Mouse (Mus musculus): ENCODE data around the gene Dnaja3. TPM values are rescaled to one million over a fixed set of nuclear protein-coding genes. Genes with fewer than 3 reads are reported as not detected.

Dnaja3 gene
- polyA plus RNA-seq, 1 experiment from 2014 or later: 65.5 TPM

- no peaks in the 10 kb centered on the region for H3K27me3 ChIP-seq (replicated peaks)
- H3K4me1 ChIP-seq: peaks cover 70% of the 10 kb centered on the region
- H3K36me3 ChIP-seq (replicated peaks): no peaks in the 10 kb centered on the region
- no peak overlapping the region for H3K4me3 ChIP-seq
- 14% methylated on average over 6 of the region's 6 CpGs for WGBS
- H3K4me2 ChIP-seq: no peak overlapping the region
- H3K9ac ChIP-seq: no peak overlapping the region
- no peak for ATAC-seq (replicated peaks)
- H3K27ac ChIP-seq: 0 out of 2 replicates have a peak overlapping the region, but pooled peaks have one; percentile 4
- H3K9me3 ChIP-seq: no peaks in the 10 kb centered on the region
Observed at GRCm38 (mm10) chr16:4598891-4599543, 40.8 kb upstream of the Dnaja3 start.

- Histone ChIP-seq H3K27ac (no peak overlapping the region), H3K4me2 (no peak overlapping the region), H3K9me3 (no peaks in the 10 kb centered on the region), H3K36me3 (replicated peaks) (no peaks in the 10 kb centered on the region), H3K27me3 (replicated peaks) (no peaks in the 10 kb centered on the region), H3K9ac (no peak overlapping the region), H3K4me3 (no peak overlapping the region), H3K4me1 (peaks cover 71% of the 10 kb centered on the region)
- 79% methylated on average over 3 of the region's 3 CpGs for WGBS
- ATAC-seq (replicated peaks): no peak
Observed at GRCm38 (mm10) chr16:4599616-4600015, 40.2 kb upstream of the Dnaja3 start.

GRCm38 (mm10) chr16:4600701-4601310 is 39.0 kb upstream of the Dnaja3 start:
- 84% methylated on average over 9 of the region's 9 CpGs for WGBS
- no peak overlapping the region for H3K9ac ChIP-seq
- H3K9me3 ChIP-seq: no peaks in the 10 kb centered on the region
- ATAC-seq (replicated peaks): no peak
- H3K4me2 ChIP-seq: no peak overlapping the region
- H3K4me3 ChIP-seq: no peak overlapping the region
- no peaks in the 10 kb centered on the region for H3K27me3 ChIP-seq (replicated peaks)
- H3K4me1 ChIP-seq: peaks cover 75% of the 10 kb centered on the region
- no peak overlapping the region for H3K27ac ChIP-seq
- H3K36me3 ChIP-seq (replicated peaks): no peaks in the 10 kb centered on the region

GRCm38 (mm10) chr16:4602189-4602588 is 37.6 kb upstream of the Dnaja3 start:
- WGBS: 26% methylated on average over 3 of the region's 3 CpGs
- H3K4me3 ChIP-seq: no peak overlapping the region
- ATAC-seq (replicated peaks): no peak
- H3K4me1 ChIP-seq: peaks cover 75% of the 10 kb centered on the region
- no peaks in the 10 kb centered on the region for H3K9me3 ChIP-seq
- no peaks in the 10 kb centered on the region for H3K36me3 ChIP-seq (replicated peaks)
- H3K27ac ChIP-seq: no peak overlapping the region
- no peaks in the 10 kb centered on the region for H3K27me3 ChIP-seq (replicated peaks)
- no peak overlapping the region for H3K9ac ChIP-seq
- no peak overlapping the region for H3K4me2 ChIP-seq

- H3K4me3 ChIP-seq: no peak overlapping the region
- ATAC-seq (replicated peaks): no peak
- no peaks in the 10 kb centered on the region for H3K36me3 ChIP-seq (replicated peaks)
- no peak overlapping the region for H3K9ac ChIP-seq
- no peaks in the 10 kb centered on the region for H3K9me3 ChIP-seq
- 0 out of 2 replicates have a peak overlapping the region, but pooled peaks have one; percentile 11 for H3K27ac ChIP-seq
- H3K4me2 ChIP-seq: no peak overlapping the region
- peaks cover 74% of the 10 kb centered on the region for H3K4me1 ChIP-seq
- no peaks in the 10 kb centered on the region for H3K27me3 ChIP-seq (replicated peaks)
- WGBS: 30% methylated on average over 7 of the region's 7 CpGs
Observed at GRCm38 (mm10) chr16:4602766-4603452, 36.9 kb upstream of the Dnaja3 start.

GRCm38 (mm10) chr16:4603453-4603837 is 36.3 kb upstream of the Dnaja3 start:
- Histone ChIP-seq H3K36me3 (replicated peaks) (no peaks in the 10 kb centered on the region), H3K27me3 (replicated peaks) (no peaks in the 10 kb centered on the region), H3K27ac (no peak overlapping the region), H3K9me3 (no peaks in the 10 kb centered on the region), H3K4me2 (no peak overlapping the region), H3K9ac (no peak overlapping the region), H3K4me1 (peaks cover 70% of the 10 kb centered on the region), H3K4me3 (no peak overlapping the region)
- 64% methylated on average over 1 of the region's 1 CpGs for WGBS
- no peak for ATAC-seq (replicated peaks)

- Histone ChIP-seq H3K36me3 (replicated peaks) (peaks cover 5% of the 10 kb centered on the region; the same call in 1 of the 2 replicates), H3K4me2 (no peak overlapping the region), H3K4me3 (no peak overlapping the region), H3K27me3 (replicated peaks) (no peaks in the 10 kb centered on the region), H3K4me1 (peaks cover 62% of the 10 kb centered on the region), H3K9me3 (no peaks in the 10 kb centered on the region), H3K9ac (no peak overlapping the region), H3K27ac (no peak overlapping the region)
- no peak for ATAC-seq (replicated peaks)
- WGBS: 71% methylated on average over 11 of the region's 11 CpGs
Observed at GRCm38 (mm10) chr16:4604293-4604837, 35.4 kb upstream of the Dnaja3 start.

- WGBS: 52% methylated on average over 12 of the region's 13 CpGs
- Histone ChIP-seq H3K27me3 (replicated peaks) (no peaks in the 10 kb centered on the region), H3K9me3 (no peaks in the 10 kb centered on the region), H3K4me1 (peaks cover 55% of the 10 kb centered on the region), H3K4me2 (no peak overlapping the region), H3K27ac (no peak overlapping the region), H3K4me3 (no peak overlapping the region), H3K9ac (no peak overlapping the region), H3K36me3 (replicated peaks) (peaks cover 9% of the 10 kb centered on the region; the same call in 1 of the 2 replicates)
- no peak for ATAC-seq (replicated peaks)
Observed at GRCm38 (mm10) chr16:4605514-4606131, 34.2 kb upstream of the Dnaja3 start.

GRCm38 (mm10) chr16:4606431-4607084 is 33.2 kb upstream of the Dnaja3 start:
- Histone ChIP-seq H3K27ac (peak overlapping the region; percentile 31; the same call in 1 of the 2 replicates), H3K4me2 (no peak overlapping the region), H3K4me3 (no peak overlapping the region), H3K36me3 (replicated peaks) (peaks cover 16% of the 10 kb centered on the region; the same call in 1 of the 2 replicates), H3K27me3 (replicated peaks) (no peaks in the 10 kb centered on the region), H3K9ac (no peak overlapping the region), H3K4me1 (peaks cover 52% of the 10 kb centered on the region), H3K9me3 (no peaks in the 10 kb centered on the region)
- ATAC-seq (replicated peaks): 0 out of 2 replicates have a peak, but pooled peaks have one; percentile 4
- WGBS: 31% methylated on average over 5 of the region's 5 CpGs

GRCm38 (mm10) chr16:4607818-4608531 is 31.8 kb upstream of the Dnaja3 start:
- Histone ChIP-seq H3K36me3 (replicated peaks) (peaks cover 24% of the 10 kb centered on the region; the same call in 1 of the 2 replicates), H3K9ac (no peak overlapping the region), H3K9me3 (no peaks in the 10 kb centered on the region), H3K4me3 (no peak overlapping the region), H3K27me3 (replicated peaks) (no peaks in the 10 kb centered on the region), H3K4me1 (peaks cover 40% of the 10 kb centered on the region), H3K4me2 (no peak overlapping the region), H3K27ac (peak overlapping the region; percentile 32; the same call in 1 of the 2 replicates)
- peak; percentile 74 for ATAC-seq (replicated peaks)
- 60% methylated on average over 9 of the region's 9 CpGs for WGBS

- Histone ChIP-seq H3K4me2 (no peak overlapping the region), H3K27ac (0 out of 2 replicates have a peak overlapping the region, but pooled peaks have one; percentile 32), H3K4me3 (no peak overlapping the region), H3K4me1 (peaks cover 35% of the 10 kb centered on the region), H3K27me3 (replicated peaks) (no peaks in the 10 kb centered on the region), H3K9ac (no peak overlapping the region), H3K36me3 (replicated peaks) (peaks cover 30% of the 10 kb centered on the region), H3K9me3 (no peaks in the 10 kb centered on the region)
- no peak for ATAC-seq (replicated peaks)
- WGBS: 85% methylated on average over 19 of the region's 19 CpGs
Observed at GRCm38 (mm10) chr16:4608532-4609059, 31.2 kb upstream of the Dnaja3 start.
